Mouse (Mus musculus): ENCODE measurements at regions not wholly inside any gene's neighbourhood (a gene's known extent, or its start where the extent isn't known, plus 50 kb on each side); places are given as distances from the start of the nearest gene placed in this dataset.

DNA sequence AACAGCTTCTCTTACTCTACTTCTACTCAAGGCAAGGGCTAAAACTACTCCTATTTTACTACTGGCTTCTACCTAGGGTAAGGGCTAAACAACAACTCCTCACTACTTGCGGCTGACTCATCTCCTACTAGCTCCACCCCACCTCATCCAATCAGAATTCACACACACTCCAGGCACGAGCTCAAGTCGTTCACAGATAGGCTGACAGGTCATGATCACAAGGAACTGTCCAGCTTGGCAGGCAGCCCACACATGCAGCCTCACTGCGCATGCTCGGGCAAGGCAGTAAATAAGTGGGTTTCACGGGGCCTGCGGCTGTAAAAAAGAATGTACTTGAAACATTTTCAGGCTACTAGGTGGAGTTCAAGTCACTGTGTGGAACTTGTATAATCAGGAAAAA lies 197.6 kb downstream of the Ccdc50 start:
- DNase-seq (ENCODE audit: low spot score in 2 of 2): no peak

DNA sequence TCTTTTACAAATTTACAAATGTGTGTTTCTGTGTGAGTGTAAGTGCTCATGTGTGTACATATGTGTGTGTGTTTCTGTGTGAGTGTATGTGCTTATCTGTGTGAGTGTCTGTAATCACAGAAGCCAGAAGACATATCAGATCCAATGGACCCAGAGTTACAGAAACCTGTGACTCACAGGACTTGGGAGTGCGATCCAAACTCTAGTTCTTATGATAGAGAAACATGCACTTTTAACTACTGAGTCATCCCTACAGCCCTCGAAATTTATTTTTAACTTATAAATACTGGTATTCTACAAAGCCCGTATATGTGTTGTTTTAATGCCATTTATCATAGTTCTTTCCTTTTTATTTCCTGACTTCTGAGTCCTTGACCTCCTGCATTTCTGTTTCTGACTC lies 220.7 kb downstream of the Ccdc50 start:
- DNase-seq (ENCODE audit: low spot score in 2 of 2): no peak

DNA sequence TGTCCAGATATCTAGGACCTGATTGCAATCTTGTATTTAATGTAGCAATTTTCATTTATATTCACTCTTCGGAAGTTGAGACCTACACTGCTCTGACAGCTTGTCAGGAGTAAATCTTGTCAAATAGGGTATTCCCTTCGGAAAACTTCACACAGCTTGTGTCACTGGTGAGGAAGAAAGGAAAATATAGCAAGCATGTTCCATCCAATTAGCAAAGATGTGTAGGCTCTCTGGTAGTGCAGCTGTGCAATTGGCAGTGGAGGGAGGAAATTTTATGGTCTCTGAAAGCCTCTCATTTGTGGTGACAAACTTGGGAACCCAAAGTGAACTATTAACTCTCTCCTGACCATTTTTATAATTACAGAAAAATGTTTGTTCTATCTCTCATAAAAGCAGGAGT lies 252.6 kb downstream of the Ccdc50 start:
- no peak for DNase-seq (ENCODE audit: low spot score in 2 of 2)

DNA sequence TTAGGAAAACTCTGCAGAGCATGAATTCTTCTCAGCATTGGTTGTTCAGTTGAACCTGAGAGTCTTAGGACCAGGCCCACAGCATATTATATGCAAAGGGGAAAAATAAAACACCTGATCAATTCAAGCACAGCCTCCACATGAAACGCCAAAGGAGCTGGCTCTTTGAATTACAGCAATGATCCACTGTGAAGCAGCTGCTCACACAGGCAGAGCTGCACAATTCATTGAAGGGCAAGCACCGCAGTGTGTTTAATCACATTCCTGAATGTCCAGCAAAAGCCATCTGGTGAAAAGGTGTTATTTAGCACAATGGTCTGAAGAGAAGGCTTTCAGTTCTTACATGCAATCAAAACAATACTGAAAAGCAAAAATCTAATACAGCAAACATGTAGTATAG lies 289.6 kb downstream of the Ccdc50 start:
- no peak for DNase-seq (ENCODE audit: low spot score in 2 of 2)

DNA sequence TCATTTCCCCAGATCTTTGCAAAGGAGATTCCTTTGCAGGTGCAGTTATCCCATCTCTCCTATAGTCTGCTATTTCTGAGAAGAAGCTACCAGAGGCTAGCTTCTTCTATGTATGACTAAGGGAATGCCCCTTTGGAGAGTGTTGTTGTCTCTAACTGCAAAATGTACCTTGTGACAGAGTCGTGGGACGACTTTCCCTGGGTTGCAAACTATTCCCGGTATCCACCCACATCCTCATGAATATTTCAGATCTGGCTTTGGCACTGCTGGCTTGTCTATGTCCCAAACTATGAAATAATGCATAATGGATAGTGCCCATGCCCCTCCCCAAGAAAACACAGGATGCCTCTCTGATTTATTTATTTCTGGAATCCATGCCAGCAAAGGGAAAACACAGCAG lies 294.3 kb downstream of the Ccdc50 start:
- DNase-seq (ENCODE audit: low spot score in 2 of 2): peak; percentile 30 to 48

DNA sequence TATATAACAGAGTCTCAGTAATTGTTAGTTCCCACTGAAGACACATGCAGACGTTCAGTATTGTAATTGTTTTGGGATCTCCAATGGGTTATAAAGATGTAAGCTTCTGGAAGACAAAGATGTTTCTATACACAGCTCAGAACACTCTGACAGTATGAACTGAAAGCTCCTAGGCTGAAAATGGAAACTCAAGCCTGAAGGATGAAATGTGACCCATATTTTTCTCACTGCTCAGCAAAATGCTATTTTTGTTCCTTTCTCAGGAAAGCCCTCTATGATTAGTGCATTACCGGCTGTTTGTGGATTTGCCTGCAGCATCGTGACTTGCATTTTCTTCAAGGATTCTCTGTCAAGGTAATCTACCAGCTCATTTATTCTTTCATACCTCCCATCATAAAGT lies 295.2 kb downstream of the Ccdc50 start:
- peak; percentile 7 for DNase-seq (ENCODE audit: low spot score in 2 of 2)

DNA sequence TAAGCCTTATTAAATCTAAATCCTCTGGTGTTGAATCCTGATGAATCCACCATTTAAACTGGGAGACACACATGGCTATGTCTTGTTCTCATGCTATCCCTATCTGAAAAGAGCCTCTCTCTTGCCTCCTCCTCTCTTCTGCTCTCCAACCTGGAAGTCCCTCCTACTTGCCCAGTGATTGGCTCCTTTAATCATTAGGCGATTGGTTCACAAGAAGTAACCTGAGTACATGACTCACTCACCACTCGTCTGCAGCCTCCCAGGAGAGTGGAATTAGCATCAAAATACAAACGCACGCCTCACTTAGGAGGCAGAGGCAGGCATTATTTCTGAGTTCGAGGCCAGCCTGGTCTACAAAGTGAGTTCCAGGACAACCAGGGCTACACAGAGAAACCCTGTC lies 321.3 kb downstream of the Ccdc50 start:
- DNase-seq (ENCODE audit: low spot score in 2 of 2): no peak

DNA sequence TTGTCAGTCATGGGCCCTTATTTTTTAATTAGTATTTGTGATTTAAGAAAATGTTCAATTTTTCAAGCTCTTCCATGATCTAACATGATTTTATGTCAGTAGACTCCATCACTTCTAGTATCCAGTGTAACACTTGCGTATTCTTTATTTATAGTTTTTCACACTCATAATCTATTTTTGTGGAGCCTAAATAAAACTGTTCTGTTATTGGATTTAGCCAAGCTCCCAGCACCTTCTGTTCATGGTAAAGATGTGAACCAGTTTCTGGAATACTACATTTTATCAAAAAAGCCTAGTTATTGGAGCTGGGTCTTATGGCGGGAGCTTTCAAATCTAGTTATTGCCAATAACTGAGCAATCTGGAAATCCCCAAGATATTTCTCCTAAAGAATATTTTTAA lies 334.8 kb downstream of the Ccdc50 start:
- no peak for DNase-seq (ENCODE audit: low spot score in 2 of 2)
